22 mouse cellular contexts compared by ENCODE assay signal in genomic region chr10:113916705-113917104, GRCm38 (mm10).
DNase-seq lines count a peak whose midpoint lies in the region; ATAC-seq and TF ChIP-seq lines count a peak whose summit lies in the region.
"Had no signal": no experiment of that assay in that cellular context is flagged by ENCODE, and none has a peak within 500 bp of the region (broad histone marks: within the 10 kb centered on the region; RNA-seq: fewer than 3 reads in every experiment).

No protein-coding gene starts in this region.

- H3K4me3 ChIP-seq in forebrain, embryonic 11.5 days (ENCODE audit: low read depth, low read length) = no peak overlapping the region
- no peak overlapping the region for H3K4me3 ChIP-seq in forebrain, postnatal 0 days (ENCODE audit: low read depth, low read length)
- H3K4me3 ChIP-seq in forebrain, embryonic 14.5 days (ENCODE audit: low read depth, low read length) = no peak overlapping the region
- no peak overlapping the region for H3K4me3 ChIP-seq in forebrain, embryonic 10.5 days
- H3K4me3 ChIP-seq: embryonic facial prominence, embryonic 10.5 days; embryonic facial prominence, embryonic 12.5 days had no signal

- no peaks in the 10 kb centered on the region for H3K27me3 ChIP-seq in forebrain, embryonic 11.5 days (ENCODE audit: control insufficient read depth, insufficient read depth, low read length)
- H3K27me3 ChIP-seq in forebrain, postnatal 0 days (ENCODE audit: insufficient read depth, low read length) = no peaks in the 10 kb centered on the region
- H3K27me3 ChIP-seq in forebrain, embryonic 14.5 days (replicated peaks; ENCODE audit: control insufficient read depth, insufficient read depth, low read length) = no peaks in the 10 kb centered on the region
- no peaks in the 10 kb centered on the region for H3K27me3 ChIP-seq in forebrain, embryonic 10.5 days (ENCODE audit: poor library complexity, severe bottlenecking)
- H3K27me3 ChIP-seq: CH12.LX; embryonic facial prominence, embryonic 12.5 days; Patski had no signal

- H3K9ac ChIP-seq in forebrain, embryonic 11.5 days (ENCODE audit: low read length) = no peak overlapping the region
- H3K9ac ChIP-seq in forebrain, postnatal 0 days = no peak overlapping the region
- no peak overlapping the region for H3K9ac ChIP-seq in forebrain, embryonic 14.5 days (ENCODE audit: low read length)
- H3K9ac ChIP-seq: embryonic facial prominence, embryonic 12.5 days had no signal

- H3K9me3 ChIP-seq in forebrain, embryonic 11.5 days (ENCODE audit: control insufficient read depth, low read length) = no peaks in the 10 kb centered on the region
- no peaks in the 10 kb centered on the region for H3K9me3 ChIP-seq in forebrain, postnatal 0 days (ENCODE audit: low read length)
- H3K9me3 ChIP-seq in forebrain, embryonic 14.5 days (replicated peaks; ENCODE audit: control insufficient read depth, low read length) = no peaks in the 10 kb centered on the region
- no peaks in the 10 kb centered on the region for H3K9me3 ChIP-seq in forebrain, embryonic 10.5 days
- H3K9me3 ChIP-seq: embryonic facial prominence, embryonic 10.5 days; embryonic facial prominence, embryonic 12.5 days had no signal

- H3K27ac ChIP-seq in forebrain, embryonic 11.5 days (ENCODE audit: low read depth, low read length) = no peak overlapping the region
- no peak overlapping the region for H3K27ac ChIP-seq in forebrain, postnatal 0 days (ENCODE audit: low read depth, low read length)
- H3K27ac ChIP-seq in forebrain, embryonic 14.5 days (ENCODE audit: low read depth, low read length) = no peak overlapping the region
- H3K27ac ChIP-seq in forebrain, embryonic 10.5 days = no peak overlapping the region
- H3K27ac ChIP-seq: embryonic facial prominence, embryonic 10.5 days; embryonic facial prominence, embryonic 12.5 days had no signal

- H3K4me2 ChIP-seq in forebrain, embryonic 11.5 days (ENCODE audit: low read depth, low read length, severe bottlenecking) = no peak overlapping the region
- no peak overlapping the region for H3K4me2 ChIP-seq in forebrain, postnatal 0 days (ENCODE audit: low read depth)
- H3K4me2 ChIP-seq in forebrain, embryonic 14.5 days (ENCODE audit: low read length) = no peak overlapping the region
- H3K4me2 ChIP-seq: embryonic facial prominence, embryonic 12.5 days had no signal

- WGBS in forebrain, embryonic 11.5 days = 60% methylated on average over 3 of the region's 3 CpGs
- 33% methylated on average over 3 of the region's 3 CpGs for WGBS in forebrain, postnatal 0 days
- WGBS in forebrain, embryonic 14.5 days = 35% methylated on average over 3 of the region's 3 CpGs
- WGBS in forebrain, embryonic 10.5 days = 79% methylated on average over 3 of the region's 3 CpGs

- no peak for DNase-seq in forebrain, embryonic 11.5 days (ENCODE audit: low spot score)
- DNase-seq in forebrain, postnatal 0 days = no peak
- peak; percentile 55 for DNase-seq in forebrain, embryonic 14.5 days (ENCODE audit: low spot score)
- DNase-seq in forebrain, embryonic 10.5 days (ENCODE audit: extremely low spot score, low spot score) = no peak
- DNase-seq in kidney, adult 8-10 months = no peak
- DNase-seq: adrenal gland, adult 8-10 months; adrenal gland, postnatal 14 days; adrenal gland, postnatal 36 days; B cell, adult 2 months; cerebellum, adult 11-12 months; cerebellum, adult 2 months; cerebellum, adult 9-10 months; cerebellum, postnatal 10 days; cerebellum, postnatal 25 days had no signal

- H3K4me1 ChIP-seq in forebrain, embryonic 11.5 days (replicated peaks; ENCODE audit: control insufficient read depth, insufficient read depth, low read length) = no peaks in the 10 kb centered on the region
- H3K4me1 ChIP-seq in forebrain, postnatal 0 days (ENCODE audit: insufficient read depth) = no peaks in the 10 kb centered on the region
- H3K4me1 ChIP-seq in forebrain, embryonic 14.5 days (ENCODE audit: control insufficient read depth, insufficient read depth, low read length) = no peaks in the 10 kb centered on the region
- no peaks in the 10 kb centered on the region for H3K4me1 ChIP-seq in forebrain, embryonic 10.5 days
- H3K4me1 ChIP-seq: embryonic facial prominence, embryonic 10.5 days; embryonic facial prominence, embryonic 12.5 days had no signal

- no peaks in the 10 kb centered on the region for H3K36me3 ChIP-seq in forebrain, embryonic 11.5 days (ENCODE audit: control insufficient read depth, insufficient read depth, low read length)
- no peaks in the 10 kb centered on the region for H3K36me3 ChIP-seq in forebrain, postnatal 0 days (ENCODE audit: insufficient read depth)
- no peaks in the 10 kb centered on the region for H3K36me3 ChIP-seq in forebrain, embryonic 14.5 days (ENCODE audit: control insufficient read depth, insufficient read depth, low read length)
- H3K36me3 ChIP-seq in forebrain, embryonic 10.5 days (replicated peaks) = no peaks in the 10 kb centered on the region
- H3K36me3 ChIP-seq: embryonic facial prominence, embryonic 10.5 days; embryonic facial prominence, embryonic 12.5 days; G1E had no signal

- TF ChIP-seq CTCF in forebrain, postnatal 0 days (IDR thresholded peaks at IDR 0.05; ENCODE audit: low read depth) = no peak

- 0 out of 2 replicates have a peak, but pooled peaks have one; percentile 56 for ATAC-seq in forebrain, embryonic 11.5 days (replicated peaks; ENCODE audit: low FRiP score)
- ATAC-seq in forebrain, postnatal 0 days = no peak
- ATAC-seq in forebrain, embryonic 14.5 days = peak; percentile 69; the same call in 1 of the 2 replicates
- ATAC-seq: activated CD4-positive, CD25-positive, alpha-beta regulatory T cell, adult 4 months; CD4-positive, CD25-positive, alpha-beta regulatory T cell, adult 4 months; forebrain, embryonic 16.5 days; Patski had no signal
